Mouse (Mus musculus) embryonic facial prominence, embryonic 15.5 days (tissue): Measurements from ENCODE around the gene Gfm2. TPM values are rescaled to one million over a fixed set of nuclear protein-coding genes. Genes with fewer than 3 reads are reported as not detected.

Experiments
- ATAC-seq: fragments of 200-750 bp; cut with Nextera tagmentation; 2 replicates; pipeline ENCODE4 v1.8.0; 2017; ENCODE audit warnings: low read depth, moderate TSS enrichment; ENCODE audit not compliant: insufficient number of reproducible peaks, low FRiP score, low TSS enrichment
- H3K27ac ChIP-seq: fragments of 300-500 bp; sonication (generic); replicated peaks from 2 replicates; pipeline ENCODE4 v1.5.1; 2015; ENCODE audit warnings: mild to moderate bottlenecking, inconsistent platforms
- H3K27me3 ChIP-seq: fragments of 300-500 bp; sonication (generic); 2 replicates; pipeline ENCODE4 v1.6.1; 2015; ENCODE audit warnings: inconsistent platforms
- H3K36me3 ChIP-seq: fragments of 300-500 bp; sonication (generic); 2 replicates; pipeline ENCODE4 v1.6.1; 2015; ENCODE audit warnings: mild to moderate bottlenecking, inconsistent platforms
- H3K4me1 ChIP-seq: fragments of 300-500 bp; sonication (generic); 2 replicates; pipeline ENCODE4 v1.6.1; 2015; ENCODE audit warnings: inconsistent platforms
- H3K4me2 ChIP-seq: fragments of 300-500 bp; sonication (generic); replicated peaks from 2 replicates; pipeline ENCODE4 v1.6.1; 2015; ENCODE audit warnings: mild to moderate bottlenecking, inconsistent platforms
- H3K4me3 ChIP-seq: fragments of 300-500 bp; sonication (generic); replicated peaks from 2 replicates; pipeline ENCODE4 v1.5.1; 2015; ENCODE audit warnings: mild to moderate bottlenecking, inconsistent platforms
- H3K9ac ChIP-seq: fragments of 300-500 bp; sonication (generic); 2 replicates; pipeline ENCODE4 v1.6.1; 2015; ENCODE audit warnings: inconsistent platforms
- H3K9me3 ChIP-seq: fragments of 300-500 bp; sonication (generic); replicated peaks from 2 replicates; pipeline ENCODE4 v1.6.1; 2016; ENCODE audit warnings: inconsistent platforms
- WGBS: fragments of 180-500 bp; shearing (Covaris S2); methylation state at CpG from one replicate; pipeline ENCODE4 v1.1.7; 2015; 5-methylcytosine and 5-hydroxymethylcytosine counted together
- polyA plus RNA-seq: library from polyadenylated mRNA; unstranded; fragments of >200 nt; fragmentation: Nextera tagmentation; extraction: Ambion mirVana; gene quantifications from 2 replicates; pipeline ENCODE4 v1.2.1, GENCODE M21; 2015

Gene Gfm2
- polyA plus RNA-seq, 1 experiment from 2014 or later = 26.2 TPM

DNA sequence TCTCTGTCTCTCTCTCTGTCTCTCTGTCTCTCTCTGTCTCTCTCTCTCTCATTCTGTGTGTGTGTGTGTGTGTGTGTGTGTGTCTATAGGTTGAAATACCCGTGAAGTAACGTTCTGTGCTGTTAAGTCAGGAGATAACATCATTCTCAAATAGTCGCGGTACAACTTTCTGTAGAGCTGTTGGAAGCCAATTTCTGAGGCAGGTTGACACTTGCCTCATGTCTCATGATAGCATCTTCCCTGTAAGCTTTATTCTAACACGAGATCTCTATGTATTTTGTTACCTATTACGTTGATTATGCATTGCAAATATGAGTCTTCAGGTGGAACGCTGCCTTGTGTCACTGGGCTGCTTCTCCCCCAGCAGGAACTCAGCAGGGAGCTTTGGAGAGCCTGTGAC, 4.6 kb downstream of the Gfm2 start:
- no peaks in the 10 kb centered on the region for H3K4me1 ChIP-seq
- no peak for ATAC-seq
- no peak overlapping the region for H3K27ac ChIP-seq

DNA sequence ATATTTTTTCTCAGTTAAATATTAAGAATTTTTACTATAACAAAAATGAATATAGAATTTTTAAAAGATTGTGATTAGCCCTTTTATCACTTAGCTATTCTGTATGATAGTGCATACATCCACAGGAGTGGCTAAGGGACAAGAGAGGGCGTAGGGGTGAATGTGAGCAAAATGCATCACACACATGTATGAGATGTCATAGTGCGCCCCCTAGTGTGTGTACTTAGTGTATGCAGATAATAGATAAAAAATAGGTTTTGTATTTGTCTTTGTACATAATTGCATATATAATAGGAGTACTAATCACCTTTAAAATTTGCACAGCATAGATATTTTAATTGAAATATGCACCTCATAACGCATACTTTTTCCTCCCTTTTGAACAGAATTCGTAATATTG, 8.1 kb downstream of the Gfm2 start:
- Histone ChIP-seq H3K27me3 (no peaks in the 10 kb centered on the region), H3K9ac (no peak overlapping the region), H3K9me3 (no peaks in the 10 kb centered on the region), H3K4me1 (no peaks in the 10 kb centered on the region), H3K27ac (no peak overlapping the region), H3K4me2 (no peak overlapping the region), H3K4me3 (no peak overlapping the region), H3K36me3 (peaks cover 45% of the 10 kb centered on the region)
- no peak for ATAC-seq
- 61% methylated on average over 4 of the region's 4 CpGs for whole genome bisulfite sequencing

More for the DNA sequence above, 4.6 kb downstream of the Gfm2 start:
- WGBS = 72% methylated on average over 7 of the region's 7 CpGs
- Histone ChIP-seq H3K27me3 (no peaks in the 10 kb centered on the region), H3K4me2 (no peak overlapping the region), H3K36me3 (peaks cover 23% of the 10 kb centered on the region), H3K4me3 (no peak overlapping the region), H3K9ac (no peak overlapping the region), H3K9me3 (no peaks in the 10 kb centered on the region)

DNA sequence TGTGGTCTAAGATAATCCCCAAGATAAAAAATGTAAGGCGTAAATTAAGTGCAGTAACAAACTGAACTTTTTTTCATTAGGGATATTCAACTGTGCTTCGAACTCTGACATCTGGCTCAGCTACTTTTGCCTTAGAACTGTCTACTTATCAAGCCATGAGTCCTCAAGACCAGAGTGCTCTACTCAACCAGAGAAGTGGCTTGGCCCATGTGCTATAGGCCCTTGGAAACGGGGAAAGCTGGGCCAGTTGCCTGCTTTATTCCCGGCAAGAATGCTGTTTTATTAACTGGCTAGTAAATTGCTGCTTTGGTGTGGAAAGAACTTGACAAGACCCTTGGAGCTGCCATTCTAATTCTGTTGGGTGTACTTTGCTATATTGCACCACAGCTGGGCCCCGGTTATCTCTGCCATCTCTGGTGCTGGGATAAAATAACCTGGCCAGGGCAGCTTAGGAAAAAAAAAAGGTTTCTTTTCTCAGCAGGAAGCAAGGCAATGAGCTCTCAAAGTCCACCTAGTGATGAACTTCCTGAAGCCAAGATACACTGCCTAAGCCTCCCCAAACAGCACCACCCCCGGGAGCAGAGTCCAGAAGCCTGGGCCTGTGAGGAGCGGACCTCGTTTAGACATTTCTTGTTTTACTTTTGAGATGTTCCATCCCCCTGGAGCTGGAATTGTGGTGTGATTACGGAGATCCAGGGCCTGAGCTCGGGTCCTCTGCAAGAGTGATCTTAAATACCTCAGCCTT, 38.0 kb downstream of the Gfm2 start:
- H3K36me3 ChIP-seq = peaks cover 79% of the 10 kb centered on the region
- ATAC-seq = no peak
- no peak overlapping the region for H3K27ac ChIP-seq
- H3K9ac ChIP-seq = no peak overlapping the region
- H3K9me3 ChIP-seq = no peaks in the 10 kb centered on the region
- no peaks in the 10 kb centered on the region for H3K27me3 ChIP-seq
- whole genome bisulfite sequencing = 87% methylated on average over 10 of the region's 10 CpGs
- no peaks in the 10 kb centered on the region for H3K4me1 ChIP-seq
- H3K4me3 ChIP-seq = no peak overlapping the region
- no peak overlapping the region for H3K4me2 ChIP-seq

DNA sequence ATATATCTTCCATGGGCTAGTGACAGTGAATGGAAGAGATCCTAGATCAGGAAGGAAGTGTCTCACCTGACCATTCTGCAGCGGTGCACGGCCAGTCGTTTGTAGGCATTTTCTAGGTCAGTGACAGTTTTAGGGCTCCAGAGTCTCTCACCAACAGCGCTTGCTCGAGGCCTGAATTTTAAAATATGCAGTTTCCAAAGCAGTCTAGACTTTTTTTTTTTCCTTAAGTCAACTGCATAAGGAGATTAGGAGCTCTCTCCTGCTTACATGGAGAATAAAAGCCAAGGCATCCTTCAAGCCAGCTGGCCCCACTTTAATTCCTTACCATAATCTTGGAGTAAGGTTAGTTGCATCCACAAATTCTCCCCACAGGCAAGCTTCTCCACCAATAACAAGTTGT, 39.0 kb downstream of the Gfm2 start:
- H3K9ac ChIP-seq = no peak overlapping the region
- ATAC-seq = no peak

DNA sequence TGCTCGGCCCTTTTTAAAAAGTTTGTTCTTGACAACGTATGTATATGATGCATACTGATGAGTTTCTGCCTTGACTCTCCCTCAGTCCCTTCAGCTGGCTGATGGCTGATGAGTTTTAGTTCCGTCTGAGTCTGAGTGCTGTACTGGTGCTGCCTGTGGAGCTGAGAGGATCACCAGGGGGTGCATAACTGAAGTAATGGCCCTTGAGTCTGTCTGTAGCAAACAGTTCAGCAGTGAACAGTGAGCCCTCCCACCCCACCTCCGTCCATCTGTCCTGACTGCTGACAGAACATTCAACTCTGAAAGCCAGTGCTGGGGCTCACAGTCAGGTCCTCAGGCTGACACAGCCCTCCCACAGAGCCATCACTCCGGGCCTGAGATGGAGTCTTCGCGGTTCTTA, 41.2 kb downstream of the Gfm2 start:
- Histone ChIP-seq H3K4me3 (no peak overlapping the region), H3K9me3 (no peaks in the 10 kb centered on the region), H3K27me3 (no peaks in the 10 kb centered on the region), H3K27ac (no peak overlapping the region), H3K4me2 (no peak overlapping the region), H3K36me3 (peaks cover 74% of the 10 kb centered on the region), H3K9ac (no peak overlapping the region), H3K4me1 (no peaks in the 10 kb centered on the region)
- WGBS = 76% methylated on average over 7 of the region's 7 CpGs
- ATAC-seq = no peak

More for the DNA sequence above, 39.0 kb downstream of the Gfm2 start:
- Histone ChIP-seq H3K27ac (no peak overlapping the region), H3K4me1 (no peaks in the 10 kb centered on the region), H3K4me3 (no peak overlapping the region), H3K9me3 (no peaks in the 10 kb centered on the region), H3K4me2 (no peak overlapping the region), H3K27me3 (no peaks in the 10 kb centered on the region), H3K36me3 (peaks cover 83% of the 10 kb centered on the region)
- WGBS = 86% methylated on average over 5 of the region's 5 CpGs

DNA sequence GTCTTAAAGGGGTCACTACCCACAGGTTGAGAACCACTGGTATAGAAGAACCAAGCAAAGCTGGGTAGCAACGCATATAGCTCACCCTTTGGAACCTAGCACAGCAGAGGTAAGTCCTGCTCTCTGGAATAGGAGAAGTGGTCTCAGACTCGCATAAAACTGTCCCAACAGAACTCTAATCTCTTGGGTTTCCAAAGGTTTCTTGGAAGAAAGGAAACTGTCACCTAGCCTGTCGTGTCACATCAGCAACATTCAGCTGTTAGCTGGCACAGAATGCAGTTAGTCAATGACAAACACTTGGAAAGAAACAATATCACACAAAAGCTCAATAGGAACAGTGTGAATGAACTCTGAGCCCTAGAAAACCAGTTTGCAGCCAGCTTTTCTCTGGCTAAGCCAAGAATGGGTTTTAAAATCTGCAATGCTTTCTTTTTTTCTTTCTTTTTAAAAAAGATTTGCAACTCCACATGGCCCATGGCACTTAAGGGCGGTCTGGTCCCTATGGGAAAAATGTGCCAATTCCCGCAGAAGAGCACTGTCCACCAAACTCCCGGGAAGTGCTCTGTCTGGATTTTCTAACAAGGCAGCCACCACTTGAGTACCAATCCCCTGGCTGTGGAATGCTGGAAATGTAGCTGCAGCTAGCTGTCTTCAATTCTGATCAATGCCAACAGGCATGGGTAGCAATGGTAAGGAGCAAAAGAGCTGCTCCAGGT, 42.5 kb downstream of the Gfm2 start:
- WGBS = 75% methylated on average over 6 of the region's 6 CpGs
- Histone ChIP-seq H3K9ac (no peak overlapping the region), H3K9me3 (no peaks in the 10 kb centered on the region), H3K4me2 (no peak overlapping the region), H3K4me3 (no peak overlapping the region), H3K4me1 (no peaks in the 10 kb centered on the region), H3K27me3 (no peaks in the 10 kb centered on the region), H3K27ac (no peak overlapping the region), H3K36me3 (peaks cover 61% of the 10 kb centered on the region)
- ATAC-seq = no peak

DNA sequence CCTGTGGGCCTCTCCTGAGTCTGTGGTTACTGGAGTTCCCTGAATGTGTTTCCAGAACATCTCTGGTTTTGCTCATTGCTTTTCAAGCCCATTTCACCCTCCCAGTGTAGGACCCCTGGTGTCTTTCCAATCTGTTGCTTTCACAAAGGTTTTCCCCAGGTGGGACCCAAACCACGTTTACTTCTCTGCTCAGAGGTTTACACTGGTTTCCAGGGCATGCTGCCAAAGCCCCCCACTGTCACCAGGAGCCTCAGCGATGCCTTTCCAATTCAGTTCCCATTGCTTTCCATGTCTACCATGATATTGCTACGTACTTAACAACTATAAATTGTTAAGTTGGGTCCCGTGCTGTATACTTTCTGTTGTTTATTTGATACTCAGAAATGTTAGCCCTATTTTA, 45.1 kb downstream of the Gfm2 start:
- Histone ChIP-seq H3K36me3 (peaks cover 44% of the 10 kb centered on the region; the same call in 1 of the 2 replicates), H3K4me2 (no peak overlapping the region), H3K27ac (no peak overlapping the region), H3K4me3 (no peak overlapping the region), H3K9ac (no peak overlapping the region), H3K27me3 (no peaks in the 10 kb centered on the region), H3K9me3 (no peaks in the 10 kb centered on the region), H3K4me1 (no peaks in the 10 kb centered on the region)
- no peak for ATAC-seq
- WGBS = 79% methylated on average over 4 of the region's 4 CpGs

DNA sequence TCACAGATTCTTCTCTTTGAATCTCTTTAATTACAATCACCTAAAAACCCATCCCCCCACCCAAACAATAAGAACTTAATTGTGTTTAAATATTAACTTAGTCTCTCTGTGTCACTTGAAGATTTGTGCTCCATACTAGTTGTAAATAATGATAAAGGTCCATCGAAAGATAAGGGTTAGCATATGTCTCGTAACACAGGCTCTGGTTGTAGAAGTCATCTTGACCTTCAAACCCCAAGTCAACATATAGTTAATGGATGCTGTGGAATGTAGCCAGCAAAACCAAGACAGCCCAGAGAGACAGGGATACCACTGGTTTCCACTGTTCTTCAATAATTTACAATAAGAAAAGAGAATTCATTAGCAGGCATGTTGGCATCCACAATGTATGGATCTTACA, 46.4 kb downstream of the Gfm2 start:
- Histone ChIP-seq H3K9ac (no peak overlapping the region), H3K36me3 (peaks cover 32% of the 10 kb centered on the region; the same call in 1 of the 2 replicates), H3K27ac (no peak overlapping the region), H3K4me2 (no peak overlapping the region), H3K27me3 (no peaks in the 10 kb centered on the region), H3K4me1 (no peaks in the 10 kb centered on the region), H3K9me3 (no peaks in the 10 kb centered on the region), H3K4me3 (no peak overlapping the region)
- 98% methylated on average over 2 of the region's 2 CpGs for WGBS
- ATAC-seq = no peak

DNA sequence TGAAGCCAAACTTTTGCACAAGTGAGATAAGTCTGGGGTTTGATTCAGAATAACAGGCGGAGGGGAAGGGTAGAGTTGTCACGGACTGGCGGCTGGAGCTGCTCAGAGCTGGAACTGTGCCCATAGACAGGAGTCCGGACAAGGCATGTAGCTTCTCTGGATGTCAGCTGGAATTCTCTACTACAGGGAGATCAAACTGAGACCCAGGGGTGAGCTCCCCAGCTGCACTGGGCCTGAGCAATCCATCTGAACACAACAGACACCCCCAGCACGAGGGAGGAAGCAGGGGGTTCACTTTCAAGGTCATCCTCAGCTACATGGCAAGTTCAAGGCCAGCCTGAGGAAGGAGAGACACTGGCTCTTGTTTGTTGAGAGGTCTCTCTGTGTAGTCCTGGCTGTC, 46.9 kb downstream of the Gfm2 start:
- Histone ChIP-seq H3K27me3 (no peaks in the 10 kb centered on the region), H3K4me3 (no peak overlapping the region), H3K9me3 (no peaks in the 10 kb centered on the region), H3K4me2 (no peak overlapping the region), H3K4me1 (no peaks in the 10 kb centered on the region), H3K36me3 (peaks cover 29% of the 10 kb centered on the region; the same call in 1 of the 2 replicates), H3K9ac (no peak overlapping the region), H3K27ac (no peak overlapping the region)
- no peak for ATAC-seq
- WGBS = 59% methylated on average over 5 of the region's 5 CpGs

DNA sequence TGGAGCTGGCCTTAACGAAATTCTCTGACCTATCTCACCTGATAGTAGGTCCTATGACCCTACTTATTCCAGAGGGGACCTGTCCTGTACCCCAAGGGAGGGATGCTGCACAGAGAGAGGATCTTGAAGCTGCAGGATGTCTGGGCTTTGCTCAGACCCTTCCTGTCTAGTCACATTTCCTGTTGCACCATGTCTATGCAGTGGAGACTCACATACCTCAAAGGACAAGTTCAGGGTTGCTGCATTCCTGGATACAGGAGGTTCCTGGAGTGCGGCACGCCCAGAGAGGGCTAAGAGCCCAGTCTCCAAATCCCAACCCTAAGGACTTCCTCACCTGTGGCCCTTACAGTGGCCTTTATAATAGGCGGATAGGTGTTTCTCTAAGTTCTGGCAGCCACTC, 48.6 kb downstream of the Gfm2 start:
- 80% methylated on average over 4 of the region's 4 CpGs for WGBS

DNA sequence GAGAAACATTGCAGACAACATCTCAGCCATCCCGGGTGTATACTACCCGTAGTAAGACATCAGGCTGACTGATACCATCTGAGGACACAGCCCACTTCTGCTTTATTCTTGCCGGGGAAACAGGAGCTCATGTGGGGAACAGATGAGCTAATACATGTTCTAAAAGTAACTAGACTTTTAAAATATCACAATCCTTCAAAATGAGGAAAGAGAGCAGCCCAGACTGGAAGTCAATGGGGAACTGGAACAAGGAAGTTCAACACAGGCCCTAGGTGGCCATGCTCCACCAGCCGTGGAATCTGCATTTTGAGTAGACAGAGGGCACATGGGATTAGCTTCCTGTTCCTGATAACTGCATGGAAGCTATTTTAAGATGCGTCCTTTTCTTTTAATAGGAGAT, 50.0 kb downstream of the Gfm2 start:
- 0 out of 2 replicates have a peak, but pooled peaks cover 13% of the 10 kb centered on the region for H3K36me3 ChIP-seq
- no peaks in the 10 kb centered on the region for H3K4me1 ChIP-seq
- no peaks in the 10 kb centered on the region for H3K9me3 ChIP-seq
- H3K4me3 ChIP-seq = no peak overlapping the region
- H3K27me3 ChIP-seq = no peaks in the 10 kb centered on the region
- no peak for ATAC-seq
- no peak overlapping the region for H3K9ac ChIP-seq
- WGBS = 64% methylated on average over 5 of the region's 5 CpGs
- H3K4me2 ChIP-seq = no peak overlapping the region
- no peak overlapping the region for H3K27ac ChIP-seq

More for the DNA sequence above, 48.6 kb downstream of the Gfm2 start:
- Histone ChIP-seq H3K4me1 (no peaks in the 10 kb centered on the region), H3K27ac (no peak overlapping the region), H3K27me3 (no peaks in the 10 kb centered on the region), H3K9ac (no peak overlapping the region), H3K36me3 (0 out of 2 replicates have a peak, but pooled peaks cover 13% of the 10 kb centered on the region), H3K4me2 (no peak overlapping the region), H3K4me3 (no peak overlapping the region), H3K9me3 (no peaks in the 10 kb centered on the region)
- no peak for ATAC-seq
